Mouse (Mus musculus) cerebellum, adult 9-11 months (tissue): Measurements from ENCODE around the gene Ccdc188.

Experiments used
- DNase-seq: peaks from one replicate; pipeline ENCODE4 v3.0.0; 2022

Gene Ccdc188

GRCm38 (mm10) chr16:18202061-18202460 is 15.6 kb upstream of the Ccdc188 start:
- no peak for DNase-seq

GRCm38 (mm10) chr16:18203430-18204091 is 14.1 kb upstream of the Ccdc188 start:
- no peak for DNase-seq

- DNase-seq: peak; percentile 77
These were observed 6.8 kb upstream of the Ccdc188 start for GRCm38 (mm10) chr16:18210701-18211416.

- DNase-seq: peak; percentile 87
These were observed 6.1 kb upstream of the Ccdc188 start for GRCm38 (mm10) chr16:18211417-18212171.

- DNase-seq: peak; percentile 42
These were observed 4.0 kb upstream of the Ccdc188 start for GRCm38 (mm10) chr16:18213689-18214088.

- no peak for DNase-seq
These were observed 2.8 kb upstream of the Ccdc188 start for GRCm38 (mm10) chr16:18214858-18215257.

GRCm38 (mm10) chr16:18218580-18218996 is 909 bp downstream of the Ccdc188 start:
- no peak for DNase-seq

- peak; percentile 42 for DNase-seq
These were observed 2.3 kb downstream of the Ccdc188 start for GRCm38 (mm10) chr16:18220001-18220400.

- DNase-seq: no peak
These were observed 3.3 kb downstream of the Ccdc188 start for GRCm38 (mm10) chr16:18220856-18221542.

- DNase-seq: no peak
These were observed 3.8 kb downstream of the Ccdc188 start for GRCm38 (mm10) chr16:18221543-18221898.

GRCm38 (mm10) chr16:18222188-18222587 is 4.5 kb downstream of the Ccdc188 start:
- DNase-seq: no peak

GRCm38 (mm10) chr16:18227187-18227586 is 9.5 kb downstream of the Ccdc188 start:
- peak; percentile 39 for DNase-seq

GRCm38 (mm10) chr16:18227897-18228422 is 10.3 kb downstream of the Ccdc188 start:
- DNase-seq: peak; percentile 53

GRCm38 (mm10) chr16:18228856-18229255 is 11.2 kb downstream of the Ccdc188 start:
- peak; percentile 85 for DNase-seq

GRCm38 (mm10) chr16:18229622-18230021 is 11.9 kb downstream of the Ccdc188 start:
- peak; percentile 83 for DNase-seq

- DNase-seq: no peak
These were observed 12.9 kb downstream of the Ccdc188 start for GRCm38 (mm10) chr16:18230617-18231016.

- no peak for DNase-seq
These were observed 13.4 kb downstream of the Ccdc188 start for GRCm38 (mm10) chr16:18231047-18231446.

- no peak for DNase-seq
These were observed 13.8 kb downstream of the Ccdc188 start for GRCm38 (mm10) chr16:18231451-18231850.

GRCm38 (mm10) chr16:18233451-18233850 is 15.8 kb downstream of the Ccdc188 start:
- DNase-seq: peak; percentile 40

GRCm38 (mm10) chr16:18233919-18234670 is 16.4 kb downstream of the Ccdc188 start:
- DNase-seq: no peak

- DNase-seq: peak; percentile 66
These were observed 17.2 kb downstream of the Ccdc188 start, which contains the start of gene Zdhhc8 for GRCm38 (mm10) chr16:18234671-18235388. Gene Zdhhc8 (minus strand): TSS chr16:18235136.
